ENCODE assay signal across 8 mouse cellular contexts in the genomic region with DNA sequence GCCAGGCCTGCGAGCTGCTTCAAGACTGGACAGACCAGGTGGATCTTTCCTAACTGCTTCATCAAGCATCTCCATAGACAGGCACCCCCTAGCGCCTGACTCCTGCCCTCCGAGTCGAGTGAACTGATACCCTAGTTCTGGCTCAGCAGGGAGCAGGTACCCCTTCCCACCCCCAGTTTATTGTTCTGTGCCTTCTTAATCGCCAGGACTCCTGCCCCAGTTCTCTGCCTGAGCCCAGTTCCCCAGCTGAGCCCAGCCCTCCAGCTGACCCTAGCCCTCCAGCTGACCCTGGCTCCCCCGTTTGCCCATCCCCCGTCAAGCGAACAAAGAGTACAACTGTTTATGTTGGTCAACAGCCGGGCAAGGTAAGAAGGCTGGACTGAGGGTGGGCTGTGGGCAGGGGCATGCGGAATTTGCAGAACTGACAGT. TPM values are rescaled to one million over a fixed set of nuclear protein-coding genes. Genes with fewer than 3 reads are reported as not detected.
A peak's percentile ranks its signal among the peaks of the same experiment; 100 is the strongest.
DNase-seq lines count a peak whose midpoint lies in the region; ATAC-seq and TF ChIP-seq lines count a peak whose summit lies in the region.

No protein-coding gene starts in this region.

- H3K9ac ChIP-seq in forebrain, postnatal 0 days, result no peak overlapping the region

- 0 out of 2 replicates have a peak, but pooled peaks have one; percentile 6 for TF ChIP-seq CTCF in forebrain, postnatal 0 days (IDR thresholded peaks at IDR 0.05; ENCODE audit: low read depth)

- no peak for ATAC-seq in forebrain, postnatal 0 days
- 0 out of 2 replicates have a peak, but pooled peaks have one; percentile 24 for ATAC-seq in megakaryocyte-erythroid progenitor cell, adult 5-6 weeks (replicated peaks; ENCODE audit: low FRiP score, low TSS enrichment, poor library complexity, severe bottlenecking)

- peaks cover 17% of the 10 kb centered on the region for H3K4me1 ChIP-seq in forebrain, postnatal 0 days (ENCODE audit: insufficient read depth)

- no peak overlapping the region for H3K27ac ChIP-seq in forebrain, postnatal 0 days (ENCODE audit: low read depth, low read length)

- peak overlapping the region; percentile 5; the same call in 1 of the 2 replicates for H3K4me3 ChIP-seq in forebrain, postnatal 0 days (ENCODE audit: low read depth, low read length)

- H3K9me3 ChIP-seq in forebrain, postnatal 0 days (ENCODE audit: low read length), result no peaks in the 10 kb centered on the region

- WGBS in forebrain, postnatal 0 days, result 10% methylated on average over 10 of the region's 10 CpGs

- peak; percentile 94 for DNase-seq in heart, adult 11 months
- DNase-seq in heart, adult 18-20 months, result no peak
- peak; percentile 68 for DNase-seq in ES-CJ7 (ENCODE audit: low read depth, low spot score)
- DNase-seq in forebrain, postnatal 0 days, result no peak
- DNase-seq in layer of hippocampus, postnatal 36 days, result no peak
- no peak for DNase-seq in adrenal gland, postnatal 25 days
- DNase-seq in frontal cortex, postnatal 10 days (ENCODE audit: low spot score in 2 of 2), result no peak

- H3K27me3 ChIP-seq in forebrain, postnatal 0 days (ENCODE audit: insufficient read depth, low read length), result no peaks in the 10 kb centered on the region

- peaks cover 14% of the 10 kb centered on the region; the same call in 1 of the 2 replicates for H3K36me3 ChIP-seq in forebrain, postnatal 0 days (ENCODE audit: insufficient read depth)

- peak overlapping the region; percentile 2; the same call in 1 of the 2 replicates for H3K4me2 ChIP-seq in forebrain, postnatal 0 days (ENCODE audit: low read depth)

RNA-seq across cellular contexts. Expression of a gene that starts 1.1 kb away (rescaled TPM):
- total RNA-seq in heart, adult 18-20 months (2021), result 1 to 10 TPM; 2.5 to 2.8 TPM
- 11.5 and 14.9 TPM in 2 replicates for total RNA-seq in forebrain, postnatal 0 days (2014; rRNA removed)
- 6.1 and 6.5 TPM in 2 replicates for polyA plus RNA-seq in forebrain, postnatal 0 days (2015; fragmentation: Nextera tagmentation; extraction: Ambion mirVana)
- 133 and 150 TPM in 2 replicates for total RNA-seq in megakaryocyte-erythroid progenitor cell, adult 5-6 weeks (2014; fragmentation: Nextera tagmentation)
- 34.5 and 70.6 TPM in 2 replicates for total RNA-seq in megakaryocyte-erythroid progenitor cell, adult 5-6 weeks (2017)
- total RNA-seq in layer of hippocampus, postnatal 36 days (2021), result 1 to 10 TPM; 1.4 to 1.9 TPM
- total RNA-seq in adrenal gland, postnatal 25 days (2021), result 12.5 and 17.7 TPM in 2 replicates

RNA-seq across cellular contexts. Expression of a gene that starts 7.8 kb away (rescaled TPM):
- 10 to 100 TPM; 40.8 to 42.7 TPM for total RNA-seq in heart, adult 18-20 months (2021)
- 132 and 163 TPM in 2 replicates for total RNA-seq in forebrain, postnatal 0 days (2014; rRNA removed)
- 226 and 260 TPM in 2 replicates for polyA plus RNA-seq in forebrain, postnatal 0 days (2015; fragmentation: Nextera tagmentation; extraction: Ambion mirVana)
- total RNA-seq in megakaryocyte-erythroid progenitor cell, adult 5-6 weeks (2014; fragmentation: Nextera tagmentation), result 228 and 254 TPM in 2 replicates
- 55.1 and 106 TPM in 2 replicates for total RNA-seq in megakaryocyte-erythroid progenitor cell, adult 5-6 weeks (2017)
- 10 to 100 TPM; 61.5 to 65.4 TPM for total RNA-seq in layer of hippocampus, postnatal 36 days (2021)
- 50.6 and 66.4 TPM in 2 replicates for total RNA-seq in adrenal gland, postnatal 25 days (2021)

RNA-seq across cellular contexts. Expression of a gene that starts 17.8 kb away (rescaled TPM):
- 10 to 100 TPM; 11.4 to 13.3 TPM for total RNA-seq in heart, adult 18-20 months (2021)
- total RNA-seq in forebrain, postnatal 0 days (2014; rRNA removed), result 11.6 and 15.1 TPM in 2 replicates
- 1.2 and 1.4 TPM in 2 replicates for polyA plus RNA-seq in forebrain, postnatal 0 days (2015; fragmentation: Nextera tagmentation; extraction: Ambion mirVana)
- total RNA-seq in megakaryocyte-erythroid progenitor cell, adult 5-6 weeks (2014; fragmentation: Nextera tagmentation), result 84.0 and 93.5 TPM in 2 replicates
- 31.1 and 31.5 TPM in 2 replicates for total RNA-seq in megakaryocyte-erythroid progenitor cell, adult 5-6 weeks (2017)
- 1 to 10 TPM; 3.1 to 4.4 TPM for total RNA-seq in layer of hippocampus, postnatal 36 days (2021)
- total RNA-seq in adrenal gland, postnatal 25 days (2021), result 18.3 and 20.1 TPM in 2 replicates

RNA-seq across cellular contexts. Expression of a gene that starts 42.4 kb away (rescaled TPM):
- total RNA-seq in heart, adult 18-20 months (2021), result 1 to 10 TPM; 3.6 to 4.0 TPM
- 8.8 and 12.8 TPM in 2 replicates for total RNA-seq in forebrain, postnatal 0 days (2014; rRNA removed)
- polyA plus RNA-seq in forebrain, postnatal 0 days (2015; fragmentation: Nextera tagmentation; extraction: Ambion mirVana), result 6.0 and 8.4 TPM in 2 replicates
- total RNA-seq in megakaryocyte-erythroid progenitor cell, adult 5-6 weeks (2014; fragmentation: Nextera tagmentation), result 21.7 and 31.5 TPM in 2 replicates
- 3.8 and 8.2 TPM in 2 replicates for total RNA-seq in megakaryocyte-erythroid progenitor cell, adult 5-6 weeks (2017)
- 10 to 100 TPM in 1 of 2 experiments, 1 to 10 TPM in 1; 9.5 to 11.4 TPM for total RNA-seq in layer of hippocampus, postnatal 36 days (2021)
- total RNA-seq in adrenal gland, postnatal 25 days (2021), result 6.2 and 7.3 TPM in 2 replicates

RNA-seq across cellular contexts. Expression of a gene that starts 42.5 kb away (rescaled TPM):
- total RNA-seq in heart, adult 18-20 months (2021), result 10 to 100 TPM; 62.0 to 69.1 TPM
- total RNA-seq in forebrain, postnatal 0 days (2014; rRNA removed), result 15.3 and 31.8 TPM in 2 replicates
- polyA plus RNA-seq in forebrain, postnatal 0 days (2015; fragmentation: Nextera tagmentation; extraction: Ambion mirVana), result 137 and 157 TPM in 2 replicates
- total RNA-seq in megakaryocyte-erythroid progenitor cell, adult 5-6 weeks (2014; fragmentation: Nextera tagmentation), result 24.4 and 27.7 TPM in 2 replicates
- 10.2 and 19.6 TPM in 2 replicates for total RNA-seq in megakaryocyte-erythroid progenitor cell, adult 5-6 weeks (2017)
- 10 to 100 TPM; 79.1 to 87.3 TPM for total RNA-seq in layer of hippocampus, postnatal 36 days (2021)
- total RNA-seq in adrenal gland, postnatal 25 days (2021), result 57.9 and 63.3 TPM in 2 replicates

Comparison
In these comparisons a context has a peak if more than half of its experiments do, and no peak if none do; other contexts are left out.
1. DNase-seq: peak in heart, adult 11 months (single experiment) and ES-CJ7 (single experiment); none in heart, adult 18-20 months (0 of 2), forebrain, postnatal 0 days (single experiment), layer of hippocampus, postnatal 36 days (0 of 2), adrenal gland, postnatal 25 days (single experiment) and frontal cortex, postnatal 10 days (0 of 2).